Mouse (Mus musculus) G1E (cell line): ENCODE data around the gene Samd14. TPM values are rescaled to one million over a fixed set of nuclear protein-coding genes. Genes with fewer than 3 reads are reported as not detected.
A peak's percentile ranks its signal among the peaks of the same experiment; 100 is the strongest.

Source experiments
- ATAC-seq: 2 replicates; pipeline ENCODE4 v1.8.0; 2016; ENCODE audit warnings: mild to moderate bottlenecking; ENCODE audit not compliant: insufficient number of reproducible peaks, poor library complexity, low FRiP score, severe bottlenecking; ENCODE audit errors: extremely low read depth
- DNase-seq: peaks from one replicate; pipeline ENCODE4 v3.0.0; 2012; ENCODE audit warnings: low spot score
- H3K27me3 ChIP-seq: 2 replicates; pipeline ENCODE4 v1.6.1; 2012; ENCODE audit warnings: mild to moderate bottlenecking, low read length, inconsistent platforms; ENCODE audit not compliant: insufficient read depth
- H3K36me3 ChIP-seq: replicated peaks from 2 replicates; pipeline ENCODE3; 2012; ENCODE audit warnings: mild to moderate bottlenecking, inconsistent platforms
- H3K4me1 ChIP-seq: 2 replicates; pipeline ENCODE4 v1.6.1; 2012; ENCODE audit warnings: low read depth, low read length, inconsistent platforms, mixed read lengths; ENCODE audit not compliant: insufficient read depth
- H3K4me3 ChIP-seq: 2 replicates; pipeline ENCODE4 v1.5.1; 2012; ENCODE audit warnings: low read depth, mild to moderate bottlenecking, inconsistent platforms, low read length, moderate library complexity, mixed read lengths
- H3K9me3 ChIP-seq: replicated peaks from 2 replicates; pipeline ENCODE4 v1.6.1; 2012; ENCODE audit warnings: inconsistent platforms
- CTCF ChIP-seq: IDR thresholded peaks from 2 replicates; pipeline ENCODE4 v1.5.1; 2012; ENCODE audit warnings: low read depth, low read length, inconsistent platforms, mixed read lengths
- GATA1 ChIP-seq: IDR thresholded peaks from 2 replicates; pipeline ENCODE4 v1.6.1; 2012; ENCODE audit warnings: borderline replicate concordance, low read length, inconsistent platforms, mixed read lengths
- GATA2 ChIP-seq: IDR thresholded peaks from 2 replicates; pipeline ENCODE4 v1.6.1; 2012; ENCODE audit warnings: low read depth, low read length, inconsistent platforms, borderline replicate concordance
- POLR2AphosphoS5 ChIP-seq: IDR thresholded peaks from 2 replicates; pipeline ENCODE4 v1.6.1; 2012; ENCODE audit warnings: low read depth, low read length, inconsistent platforms; ENCODE audit not compliant: insufficient replicate concordance
- TAL1 ChIP-seq: conservative IDR thresholded peaks from 2 replicates; pipeline ENCODE4 v1.6.1; 2012; ENCODE audit warnings: low read depth, low read length, inconsistent platforms, mixed read lengths
- polyA plus RNA-seq: library from polyadenylated mRNA; stranded (reverse); fragments of >175 nt; gene quantifications from 2 replicates; pipeline ENCODE4 v1.2.3, GENCODE M21; 2012
- total RNA-seq, 2 experiments: library from RNA; stranded (forward) in 1 of 2; stranded (reverse) in 1 of 2; fragments of 200-1000 nt in 1 of 2; fragments of >200 nt in 1 of 2; fragmentation: Nextera tagmentation in 1 of 2; gene quantifications; 2 replicates each; pipeline ENCODE4 v1.2.3; 2014 to 2017

The Samd14 gene
- total and polyA plus RNA-seq, 3 experiments = 26.1 to 356 (median 84.9) TPM

- Histone ChIP-seq H3K27me3 (peaks cover 26% of the 10 kb centered on the region), H3K4me1 (peaks cover 17% of the 10 kb centered on the region), H3K4me3 (peak overlapping the region; percentile 64; the same call in 1 of the 2 replicates), H3K9me3 (no peaks in the 10 kb centered on the region), H3K36me3 (no peaks in the 10 kb centered on the region)
- TF ChIP-seq CTCF (peak; percentile 87), TAL1 (no peak)
- ATAC-seq (peak; percentile 83), DNase-seq (peak; percentile 93)
Observed at GRCm38 (mm10) chr11:94978947-94979346, 30.7 kb upstream of the Samd14 start.

GRCm38 (mm10) chr11:94979462-94980179 lies 30.1 kb upstream of the Samd14 start:
- H3K36me3 ChIP-seq = no peaks in the 10 kb centered on the region
- peaks cover 28% of the 10 kb centered on the region for H3K27me3 ChIP-seq
- no peak for ATAC-seq
- H3K9me3 ChIP-seq = no peaks in the 10 kb centered on the region
- no peak for DNase-seq
- H3K4me3 ChIP-seq = peak overlapping the region; percentile 27; the same call in 1 of the 2 replicates
- peaks cover 17% of the 10 kb centered on the region for H3K4me1 ChIP-seq
- no peak for TF ChIP-seq GATA2
- no peak for TF ChIP-seq TAL1
- no peak for TF ChIP-seq POLR2AphosphoS5
- no peak for TF ChIP-seq CTCF
- TF ChIP-seq GATA1 = no peak

GRCm38 (mm10) chr11:94985140-94985539 lies 24.5 kb upstream of the Samd14 start:
- ATAC-seq (no peak), DNase-seq (no peak)
- Histone ChIP-seq H3K27me3 (peaks cover 4% of the 10 kb centered on the region), H3K36me3 (no peaks in the 10 kb centered on the region), H3K9me3 (no peaks in the 10 kb centered on the region), H3K4me1 (peaks cover 38% of the 10 kb centered on the region), H3K4me3 (no peak overlapping the region)
- TF ChIP-seq GATA2 (no peak), TAL1 (no peak), POLR2AphosphoS5 (no peak), CTCF (no peak), GATA1 (no peak)

- Histone ChIP-seq H3K27me3 (peaks cover 4% of the 10 kb centered on the region), H3K9me3 (no peaks in the 10 kb centered on the region), H3K4me1 (peaks cover 42% of the 10 kb centered on the region), H3K36me3 (no peaks in the 10 kb centered on the region), H3K4me3 (no peak overlapping the region)
- ATAC-seq (no peak), DNase-seq (no peak)
- no peak for TF ChIP-seq GATA2
- TF ChIP-seq POLR2AphosphoS5 = no peak
- no peak for TF ChIP-seq TAL1
- TF ChIP-seq GATA1 = no peak
- no peak for TF ChIP-seq CTCF
Observed at GRCm38 (mm10) chr11:94985822-94986221, 23.9 kb upstream of the Samd14 start.

GRCm38 (mm10) chr11:94986435-94986834 lies 23.2 kb upstream of the Samd14 start:
- ATAC-seq (no peak), DNase-seq (no peak)
- Histone ChIP-seq H3K36me3 (no peaks in the 10 kb centered on the region), H3K4me1 (peaks cover 42% of the 10 kb centered on the region), H3K27me3 (peaks cover 4% of the 10 kb centered on the region), H3K9me3 (no peaks in the 10 kb centered on the region), H3K4me3 (no peak overlapping the region)
- TF ChIP-seq GATA1 (no peak), GATA2 (no peak), POLR2AphosphoS5 (no peak), TAL1 (no peak), CTCF (no peak)

- H3K36me3 ChIP-seq = peaks cover 6% of the 10 kb centered on the region
- H3K27me3 ChIP-seq = peaks cover 4% of the 10 kb centered on the region
- DNase-seq = no peak
- H3K4me3 ChIP-seq = no peak overlapping the region
- H3K4me1 ChIP-seq = peaks cover 51% of the 10 kb centered on the region
- no peaks in the 10 kb centered on the region for H3K9me3 ChIP-seq
- ATAC-seq = no peak
- TF ChIP-seq TAL1 (no peak), CTCF (no peak), GATA2 (no peak)
Observed at GRCm38 (mm10) chr11:94987341-94987740, 22.3 kb upstream of the Samd14 start.

- ATAC-seq = no peak
- Histone ChIP-seq H3K27me3 (peaks cover 4% of the 10 kb centered on the region), H3K4me1 (peaks cover 56% of the 10 kb centered on the region), H3K4me3 (no peak overlapping the region), H3K36me3 (peaks cover 11% of the 10 kb centered on the region), H3K9me3 (no peaks in the 10 kb centered on the region)
- TF ChIP-seq TAL1 (no peak), GATA2 (no peak), POLR2AphosphoS5 (no peak), GATA1 (no peak), CTCF (no peak)
- no peak for DNase-seq
Observed at GRCm38 (mm10) chr11:94987851-94988250, 21.8 kb upstream of the Samd14 start.
